Mouse (Mus musculus) cerebellum, postnatal 4 days (tissue): Measurements from ENCODE around the gene Mrps6.

Experiments
- DNase-seq, 2 experiments: peaks; one replicate each; pipeline ENCODE4 v3.0.0; 2022; ENCODE audit warnings: low spot score in 2 of 2, mixed read lengths in 1 of 2

Gene Mrps6

GRCm38 (mm10) chr16:92057852-92058643, at the start of gene Mrps6, which contains the start of the genes Gm49711 and Slc5a3:
TSS of gene Mrps6 (plus strand) at chr16:92058270.
TSS of gene Gm49711 (plus strand) at chr16:92058316.
TSS of gene Slc5a3 (plus strand) at chr16:92058322.
- DNase-seq = peak; percentile 74 to 91

GRCm38 (mm10) chr16:92009586-92009985, 48.5 kb upstream of the Mrps6 start:
- no peak for DNase-seq

GRCm38 (mm10) chr16:92016792-92017191, 41.3 kb upstream of the Mrps6 start:
- DNase-seq = no peak

- DNase-seq = peak in 1 of 2 experiments; percentile 33
Measured at GRCm38 (mm10) chr16:92019141-92020118, 38.6 kb upstream of the Mrps6 start.

GRCm38 (mm10) chr16:92021656-92022400, 36.2 kb upstream of the Mrps6 start:
- no peak for DNase-seq

- no peak for DNase-seq
Measured at GRCm38 (mm10) chr16:92022494-92023283, 35.4 kb upstream of the Mrps6 start.

- no peak for DNase-seq
Measured at GRCm38 (mm10) chr16:92033286-92033685, 24.8 kb upstream of the Mrps6 start.

GRCm38 (mm10) chr16:92034676-92035075, 23.4 kb upstream of the Mrps6 start:
- DNase-seq = no peak

GRCm38 (mm10) chr16:92036701-92037100, 21.4 kb upstream of the Mrps6 start:
- no peak for DNase-seq

GRCm38 (mm10) chr16:92037891-92038607, 20.0 kb upstream of the Mrps6 start:
- DNase-seq = no peak

- DNase-seq = no peak
Measured at GRCm38 (mm10) chr16:92039421-92039820, 18.6 kb upstream of the Mrps6 start.

- no peak for DNase-seq
Measured at GRCm38 (mm10) chr16:92039966-92040365, 18.1 kb upstream of the Mrps6 start.

- DNase-seq = no peak
Measured at GRCm38 (mm10) chr16:92051777-92052310, 6.2 kb upstream of the Mrps6 start.

- DNase-seq = no peak
Measured at GRCm38 (mm10) chr16:92052569-92052968, 5.5 kb upstream of the Mrps6 start.

- no peak for DNase-seq
Measured at GRCm38 (mm10) chr16:92056711-92057110, 1.4 kb upstream of the Mrps6 start.

GRCm38 (mm10) chr16:92057456-92057851, 616 bp upstream of the Mrps6 start:
- no peak for DNase-seq

GRCm38 (mm10) chr16:92058644-92059620, 862 bp downstream of the Mrps6 start:
- no peak for DNase-seq

GRCm38 (mm10) chr16:92060213-92060612, 2.1 kb downstream of the Mrps6 start:
- DNase-seq = no peak

- DNase-seq = no peak
Measured at GRCm38 (mm10) chr16:92061586-92061985, 3.5 kb downstream of the Mrps6 start.
